8 mouse cellular contexts compared by ENCODE assay signal in the genomic region with DNA sequence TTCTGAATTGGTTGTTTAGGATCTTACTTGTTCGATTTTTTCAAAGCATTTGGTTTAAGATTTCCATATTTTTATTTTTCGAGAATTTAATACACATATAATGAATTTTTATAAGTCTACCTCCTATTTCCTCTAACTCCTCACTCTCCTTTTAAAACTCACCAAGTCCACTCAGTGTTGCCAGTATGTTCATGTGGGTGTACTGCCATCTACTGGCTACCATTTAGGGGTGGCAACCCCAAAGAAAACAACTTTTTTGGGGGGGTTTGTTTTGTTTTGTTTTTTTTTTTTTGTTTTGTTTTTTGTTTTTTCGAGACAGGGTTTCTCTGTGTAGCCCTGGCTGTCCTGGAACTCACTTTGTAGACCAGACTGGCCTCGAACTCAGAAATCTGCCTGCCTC. TPM values are rescaled to one million over a fixed set of nuclear protein-coding genes. Genes with fewer than 3 reads are reported as not detected.
DNase-seq lines count a peak whose midpoint lies in the region; ATAC-seq lines count a peak whose summit lies in the region.
"Had no signal": no experiment of that assay in that cellular context is flagged by ENCODE, and none has a peak within 500 bp of the region (broad histone marks: within the 10 kb centered on the region; RNA-seq: fewer than 3 reads in every experiment).

No protein-coding gene starts in this region.

- peak; percentile 33 for DNase-seq in kidney, adult 9 months
- DNase-seq in kidney, adult 18-20 months: no peak
- DNase-seq in CD4-positive, CD25-positive, alpha-beta regulatory T cell, adult 2 months (ENCODE audit: low read depth, low spot score): peak; percentile 78
- DNase-seq in Muller cell, postnatal 12 days (ENCODE audit: inconsistent ontology term): peak; percentile 13
- DNase-seq in layer of hippocampus, postnatal 14 days (ENCODE audit: low spot score in 2 of 2): no peak
- no peak for DNase-seq in urinary bladder, adult 18-20 months (ENCODE audit: low spot score in 2 of 2)
- DNase-seq: right cerebral cortex, postnatal 25 days had no signal

- ATAC-seq in megakaryocyte, adult 5-6 weeks (ENCODE audit: poor library complexity, severe bottlenecking): peak; percentile 96

RNA-seq across cellular contexts. Expression of gene Oprl1, which starts 8.1 kb away (rescaled TPM):
- not detected in 2 replicates for total RNA-seq in megakaryocyte, adult 5-6 weeks (2015)
- total RNA-seq in megakaryocyte, adult 5-6 weeks (2017): not detected in 2 replicates
- 10 to 100 TPM; 52.9 to 54.1 TPM for total RNA-seq in layer of hippocampus, postnatal 14 days (2021)

RNA-seq across cellular contexts. Expression of gene Lkaaear1, which starts 8.4 kb away (rescaled TPM):
- not detected in 2 replicates for total RNA-seq in megakaryocyte, adult 5-6 weeks (2015)
- not detected in 2 replicates for total RNA-seq in megakaryocyte, adult 5-6 weeks (2017)
- total RNA-seq in layer of hippocampus, postnatal 14 days (2021): not detected

RNA-seq across cellular contexts. Expression of gene Rgs19, which starts 12.9 kb away (rescaled TPM):
- total RNA-seq in megakaryocyte, adult 5-6 weeks (2015): 502 and 576 TPM in 2 replicates
- total RNA-seq in megakaryocyte, adult 5-6 weeks (2017): 162 and 178 TPM in 2 replicates
- total RNA-seq in layer of hippocampus, postnatal 14 days (2021): 10 to 100 TPM; 41.5 to 44.4 TPM

RNA-seq across cellular contexts. Expression of gene Tcea2, which starts 26.6 kb away (rescaled TPM):
- total RNA-seq in megakaryocyte, adult 5-6 weeks (2015): 9.4 and 9.6 TPM in 2 replicates
- total RNA-seq in megakaryocyte, adult 5-6 weeks (2017): 6.3 and 8.2 TPM in 2 replicates
- total RNA-seq in layer of hippocampus, postnatal 14 days (2021): 10 to 100 TPM; 51.2 to 59.4 TPM

RNA-seq across cellular contexts. Expression of gene Sox18, which starts 35.2 kb away (rescaled TPM):
- total RNA-seq in megakaryocyte, adult 5-6 weeks (2015): 0.14 and 0.20 TPM in 2 replicates
- total RNA-seq in megakaryocyte, adult 5-6 weeks (2017): not detected in 2 replicates
- total RNA-seq in layer of hippocampus, postnatal 14 days (2021): 10 to 100 TPM; 14.4 to 15.6 TPM

Comparison
In these comparisons a context has a peak if more than half of its experiments do, and no peak if none do; other contexts are left out.
1. DNase-seq: peak in kidney, adult 9 months (single experiment), CD4-positive, CD25-positive, alpha-beta regulatory T cell, adult 2 months (single experiment) and Muller cell, postnatal 12 days (single experiment); none in kidney, adult 18-20 months (single experiment), layer of hippocampus, postnatal 14 days (0 of 2) and urinary bladder, adult 18-20 months (0 of 2).
2. RNA of gene Oprl1, which starts 8.1 kb away (total RNA-seq): 52.9 to 54.1 TPM in layer of hippocampus, postnatal 14 days; not detected in megakaryocyte, adult 5-6 weeks; every median in the first group is over 10 times any median in the second.